Mouse (Mus musculus) CH12.LX (cell line): ENCODE results near the gene Ptprm. TPM values are rescaled to one million over a fixed set of nuclear protein-coding genes. Genes with fewer than 3 reads are reported as not detected.

Experiments used
- DNase-seq: peaks from one replicate; pipeline ENCODE4 v3.0.0-alpha.2; 2013; ENCODE audit errors: extremely low read depth
- H3K27ac ChIP-seq: 2 replicates; pipeline ENCODE4 v1.5.1; 2012; ENCODE audit warnings: low read depth, mild to moderate bottlenecking, control low read depth, moderate library complexity; ENCODE audit not compliant: insufficient read depth
- H3K27me3 ChIP-seq: replicated peaks from 2 replicates; pipeline ENCODE3; 2012; ENCODE audit warnings: inconsistent platforms
- H3K36me3 ChIP-seq, 2 experiments: replicated peaks in 1 of 2; 2 replicates each; pipeline versions ENCODE3 to v1.6.1; 2012; ENCODE audit warnings: inconsistent platforms in 1 of 2, low read length in 1 of 2, mild to moderate bottlenecking in 1 of 2, mixed read lengths in 1 of 2, moderate library complexity in 1 of 2; ENCODE audit not compliant: control insufficient read depth in 1 of 2, insufficient read depth in 1 of 2
- H3K4me1 ChIP-seq, 2 experiments: 2 replicates each; pipeline ENCODE4 v1.6.1; 2012; ENCODE audit warnings: inconsistent platforms in 1 of 2, moderate library complexity in 1 of 2; ENCODE audit not compliant: insufficient read depth in 2 of 2, control insufficient read depth in 1 of 2
- H3K4me2 ChIP-seq: 2 replicates; pipeline ENCODE4 v1.6.1; 2012; ENCODE audit warnings: low read depth, mild to moderate bottlenecking, control low read depth; ENCODE audit not compliant: poor library complexity, insufficient read depth, severe bottlenecking
- H3K4me3 ChIP-seq, 3 experiments: fragments of 150-350 bp in 1 of 3; sonication (generic) in 1 of 3; replicated peaks in 1 of 3; 2 replicates each; pipeline versions ENCODE3 to v1.5.1; 2011 to 2012; ENCODE audit warnings: low read depth in 2 of 3, low read length in 2 of 3, mild to moderate bottlenecking in 2 of 3, moderate library complexity in 2 of 3, control low read depth in 1 of 3, improper control_type of control experiment in 1 of 3, inconsistent platforms in 1 of 3, mixed read lengths in 1 of 3; ENCODE audit not compliant: poor library complexity in 1 of 3
- H3K79me2 ChIP-seq: replicated peaks from 2 replicates; pipeline ENCODE4 v1.6.1; 2012; ENCODE audit warnings: mild to moderate bottlenecking, moderate library complexity; ENCODE audit not compliant: control insufficient read depth, poor library complexity, insufficient read depth, severe bottlenecking; ENCODE audit errors: extremely low read depth
- H3K9ac ChIP-seq: 2 replicates; pipeline ENCODE4 v1.6.1; 2012; ENCODE audit warnings: low read depth, mild to moderate bottlenecking, control low read depth, moderate library complexity; ENCODE audit not compliant: insufficient read depth
- H3K9me3 ChIP-seq: replicated peaks from 2 replicates; pipeline ENCODE3; 2012; ENCODE audit warnings: low read length, inconsistent platforms, mixed read lengths
- E2F4 ChIP-seq: IDR thresholded peaks from 2 replicates; pipeline ENCODE4 v1.6.1; 2011; ENCODE audit warnings: low read depth, low read length, improper control_type of control experiment; ENCODE audit not compliant: insufficient replicate concordance
- EP300 ChIP-seq: IDR thresholded peaks from 2 replicates; pipeline ENCODE4 v1.6.1; 2011; ENCODE audit warnings: low read length, improper control_type of control experiment
- GABPA ChIP-seq: IDR thresholded peaks from 2 replicates; pipeline ENCODE4 v1.6.1; 2012; ENCODE audit warnings: low read depth, low read length, improper control_type of control experiment, inconsistent platforms; ENCODE audit not compliant: insufficient replicate concordance
- HCFC1 ChIP-seq: IDR thresholded peaks from 2 replicates; pipeline ENCODE4 v1.6.1; 2012; ENCODE audit warnings: low read depth, mild to moderate bottlenecking, inconsistent platforms, low read length, improper control_type of control experiment
- IRF4 ChIP-seq: IDR thresholded peaks from 2 replicates; pipeline ENCODE4 v1.6.1; 2014; ENCODE audit warnings: low read depth, mild to moderate bottlenecking, inconsistent platforms, low read length, improper control_type of control experiment
- JUND ChIP-seq: conservative IDR thresholded peaks from 2 replicates; pipeline ENCODE4 v1.6.1; 2011; ENCODE audit warnings: low read depth, low read length, improper control_type of control experiment
- KAT2A ChIP-seq: IDR thresholded peaks from 2 replicates; pipeline ENCODE4 v1.6.1; 2012; ENCODE audit warnings: low read length, improper control_type of control experiment, inconsistent platforms; ENCODE audit not compliant: insufficient replicate concordance
- MAFK ChIP-seq: IDR thresholded peaks from 2 replicates; pipeline ENCODE4 v1.6.1; 2011; ENCODE audit warnings: low read length, improper control_type of control experiment; ENCODE audit not compliant: insufficient replicate concordance
- MAZ ChIP-seq: IDR thresholded peaks from 2 replicates; pipeline ENCODE4 v1.6.1; 2012; ENCODE audit warnings: low read depth, mild to moderate bottlenecking, inconsistent platforms, low read length, improper control_type of control experiment, moderate library complexity
- MEF2A ChIP-seq: IDR thresholded peaks from 2 replicates; pipeline ENCODE4 v1.6.1; 2014; ENCODE audit warnings: low read depth, mild to moderate bottlenecking, inconsistent platforms, low read length, improper control_type of control experiment, borderline replicate concordance
- MXI1 ChIP-seq: IDR thresholded peaks from 2 replicates; pipeline ENCODE4 v1.6.1; 2011; ENCODE audit warnings: mild to moderate bottlenecking, low read depth, low read length, improper control_type of control experiment
- NELFE ChIP-seq: IDR thresholded peaks from 2 replicates; pipeline ENCODE4 v1.6.1; 2011; ENCODE audit warnings: low read depth, low read length, improper control_type of control experiment
- POLR2A ChIP-seq: IDR thresholded peaks from 2 replicates; pipeline ENCODE4 v1.6.1; 2011; ENCODE audit warnings: low read depth, mild to moderate bottlenecking, improper control_type of control experiment, low read length
- POLR2AphosphoS2 ChIP-seq: IDR thresholded peaks from 2 replicates; pipeline ENCODE4 v1.6.1; 2011; ENCODE audit warnings: low read depth, low read length, improper control_type of control experiment
- RAD21 ChIP-seq: IDR thresholded peaks from 2 replicates; pipeline ENCODE4 v1.6.1; 2011; ENCODE audit warnings: low read depth, mild to moderate bottlenecking, low read length, improper control_type of control experiment, moderate library complexity
- RCOR1 ChIP-seq: conservative IDR thresholded peaks from 2 replicates; pipeline ENCODE4 v1.6.1; 2012; ENCODE audit warnings: low read depth, mild to moderate bottlenecking, inconsistent platforms, low read length, improper control_type of control experiment
- TBP ChIP-seq: conservative IDR thresholded peaks from 2 replicates; pipeline ENCODE4 v1.6.1; 2011; ENCODE audit warnings: low read depth, low read length, improper control_type of control experiment
- UBTF ChIP-seq: IDR thresholded peaks from 2 replicates; pipeline ENCODE4 v1.6.1; 2012; ENCODE audit warnings: low read depth, mild to moderate bottlenecking, inconsistent platforms, low read length, improper control_type of control experiment, moderate library complexity
- USF2 ChIP-seq: conservative IDR thresholded peaks from 2 replicates; pipeline ENCODE4 v1.6.1; 2011; ENCODE audit warnings: low read depth, low read length, improper control_type of control experiment
- ZC3H11A ChIP-seq: IDR thresholded peaks from 2 replicates; pipeline ENCODE4 v1.6.1; 2012; ENCODE audit warnings: low read depth, mild to moderate bottlenecking, inconsistent platforms, low read length, improper control_type of control experiment
- ZMIZ1 ChIP-seq: IDR thresholded peaks from 2 replicates; pipeline ENCODE4 v1.6.1; 2012; ENCODE audit warnings: low read depth, mild to moderate bottlenecking, inconsistent platforms, low read length, improper control_type of control experiment
- ZNF384 ChIP-seq: IDR thresholded peaks from 2 replicates; pipeline ENCODE4 v1.6.1; 2012; ENCODE audit warnings: low read depth, low read length, improper control_type of control experiment, inconsistent platforms
- dilution Hi-C: fragments of 300-500 bp; cut with MboI; formaldehyde crosslinking; loops from 2 replicates; pipeline ENCODE4 v1.14.3; 2020; ENCODE audit warnings: low sequenced_read_pairs; ENCODE audit not compliant: extremely low pct_unique_long_range_greater_than_20kb, extremely low pct_ligation_motif_present
- in situ Hi-C: fragments of 300-500 bp; cut with MboI; formaldehyde crosslinking; loops from 3 replicates; pipeline ENCODE4 v1.14.3; 2019; ENCODE audit warnings: low sequenced_read_pairs, low pct_ligation_motif_present, low pct_unique_long_range_greater_than_20kb, mixed read lengths
- polyA plus RNA-seq: library from polyadenylated mRNA; unstranded; fragments of >175 nt; gene quantifications from 2 replicates; pipeline ENCODE4 v1.2.1, GENCODE M21; 2012; ENCODE audit warnings: low read depth; ENCODE audit not compliant: insufficient read length
- total RNA-seq, 2 experiments: library from RNA; depleted of rRNA; stranded (reverse); fragments of 300-350 nt in 1 of 2; fragments of >200 nt in 1 of 2; gene quantifications; 2 replicates each; pipeline ENCODE4 v1.2.3; 2012 to 2014

The Ptprm gene
- total and polyA plus RNA-seq, 3 experiments, result not detected

- H3K79me2 ChIP-seq, result no peaks in the 10 kb centered on the region
- no peaks in the 10 kb centered on the region for H3K27me3 ChIP-seq
- no peak for DNase-seq
- no peak overlapping the region for H3K27ac ChIP-seq
- TF ChIP-seq EP300 (no peak), JUND (no peak), GABPA (no peak), NELFE (no peak), MXI1 (no peak), RCOR1 (no peak), UBTF (no peak), ZMIZ1 (no peak), MEF2A (no peak), POLR2A (no peak), KAT2A (no peak), POLR2AphosphoS2 (no peak)
- H3K9ac ChIP-seq, result no peak overlapping the region
- in situ Hi-C loops, result no loop called here
- H3K4me2 ChIP-seq, result no peak overlapping the region
- H3K4me1 ChIP-seq, result no peaks in the 10 kb centered on the region
- dilution Hi-C loops, result no loop called here
- no peak overlapping the region for H3K4me3 ChIP-seq
- peaks cover 74% of the 10 kb centered on the region for H3K9me3 ChIP-seq
- H3K36me3 ChIP-seq, result no peaks in the 10 kb centered on the region
These were observed 51.7 kb downstream of the Ptprm start for GRCm38 (mm10) chr17:67302569-67302968.

GRCm38 (mm10) chr17:67302074-67302473 is 52.2 kb downstream of the Ptprm start:
- no peak overlapping the region for H3K4me3 ChIP-seq
- peaks cover 75% of the 10 kb centered on the region for H3K9me3 ChIP-seq
- no peaks in the 10 kb centered on the region for H3K79me2 ChIP-seq
- no peak overlapping the region for H3K4me2 ChIP-seq
- TF ChIP-seq MAFK (0 out of 2 replicates have a peak, but pooled peaks have one; percentile 27), POLR2AphosphoS2 (no peak), RCOR1 (no peak), ZNF384 (no peak), NELFE (no peak), RAD21 (no peak)
- TF ChIP-seq, all 38 proteins: peak for 1
- in situ Hi-C loops, result no loop called here
- no peaks in the 10 kb centered on the region for H3K4me1 ChIP-seq
- H3K9ac ChIP-seq, result no peak overlapping the region
- DNase-seq, result no peak
- no peak overlapping the region for H3K27ac ChIP-seq
- H3K36me3 ChIP-seq, result no peaks in the 10 kb centered on the region
- dilution Hi-C loops, result no loop called here
- no peaks in the 10 kb centered on the region for H3K27me3 ChIP-seq

DNA sequence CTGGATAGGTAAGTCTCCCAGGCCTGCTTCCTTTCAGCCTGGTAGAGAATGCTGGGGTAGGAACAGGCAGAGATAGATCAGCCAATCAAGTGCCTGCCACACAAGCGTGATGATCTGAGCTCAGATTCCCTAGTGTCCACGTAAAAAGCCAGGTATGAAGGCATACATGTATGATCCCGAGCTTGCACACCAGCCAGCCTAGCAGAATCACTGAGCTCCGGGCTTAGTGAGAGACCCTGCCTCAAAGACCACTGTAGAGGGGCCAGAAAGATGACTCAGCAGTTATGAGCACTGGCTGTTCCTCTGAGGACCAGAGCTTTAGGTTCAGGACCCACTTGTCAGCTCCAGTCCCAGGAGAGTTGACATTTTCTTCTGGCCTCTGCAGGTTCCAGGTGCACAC is 52.9 kb downstream of the Ptprm start:
- Histone ChIP-seq H3K27ac (no peak overlapping the region), H3K4me2 (no peak overlapping the region), H3K79me2 (no peaks in the 10 kb centered on the region), H3K9ac (no peak overlapping the region), H3K9me3 (peaks cover 78% of the 10 kb centered on the region), H3K27me3 (no peaks in the 10 kb centered on the region), H3K36me3 (no peaks in the 10 kb centered on the region), H3K4me3 (no peak overlapping the region), H3K4me1 (no peaks in the 10 kb centered on the region)
- in situ Hi-C loops (no loop called here), dilution Hi-C loops (no loop called here)
- TF ChIP-seq RCOR1, result no peak
- TF ChIP-seq IRF4, result no peak
- no peak for TF ChIP-seq ZNF384
- no peak for TF ChIP-seq ZC3H11A
- TF ChIP-seq NELFE, result no peak
- no peak for TF ChIP-seq EP300
- TF ChIP-seq POLR2AphosphoS2, result no peak
- TF ChIP-seq E2F4, result no peak
- TF ChIP-seq HCFC1, result no peak
- no peak for TF ChIP-seq MAZ
- TF ChIP-seq TBP, result no peak
- no peak for TF ChIP-seq USF2
- no peak for DNase-seq
